Mouse (Mus musculus) spleen, postnatal 14 days (tissue): ENCODE data around the gene Il24.

Experiments
- DNase-seq, 2 experiments: peaks; one replicate each; pipeline ENCODE4 v3.0.0; 2021 to 2022; ENCODE audit warnings: low spot score in 2 of 2

The Il24 gene

DNA sequence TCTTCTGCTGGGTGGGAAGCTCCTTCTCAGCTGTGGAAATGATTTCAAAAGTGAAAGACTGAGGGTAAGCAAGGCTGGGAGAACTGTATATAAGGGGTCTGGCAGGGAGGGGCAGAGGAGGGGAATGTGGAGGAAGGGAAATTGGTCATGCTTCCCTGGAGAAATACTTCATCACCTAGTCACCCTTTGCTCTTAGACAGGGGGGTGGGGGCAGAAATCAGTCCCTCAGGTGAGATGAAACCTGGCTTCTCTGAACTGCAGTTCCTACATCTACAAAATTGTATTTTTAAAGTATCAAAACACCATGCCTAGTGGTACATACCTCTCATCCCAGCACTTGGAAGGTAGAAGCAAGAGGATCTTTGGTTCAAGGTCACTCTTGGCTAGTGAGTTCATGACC is at the start of gene Il24:
Gene Il24, minus strand, starts transcription at position 101 of the 400 bp plus-strand sequence.
- DNase-seq, result no peak

DNA sequence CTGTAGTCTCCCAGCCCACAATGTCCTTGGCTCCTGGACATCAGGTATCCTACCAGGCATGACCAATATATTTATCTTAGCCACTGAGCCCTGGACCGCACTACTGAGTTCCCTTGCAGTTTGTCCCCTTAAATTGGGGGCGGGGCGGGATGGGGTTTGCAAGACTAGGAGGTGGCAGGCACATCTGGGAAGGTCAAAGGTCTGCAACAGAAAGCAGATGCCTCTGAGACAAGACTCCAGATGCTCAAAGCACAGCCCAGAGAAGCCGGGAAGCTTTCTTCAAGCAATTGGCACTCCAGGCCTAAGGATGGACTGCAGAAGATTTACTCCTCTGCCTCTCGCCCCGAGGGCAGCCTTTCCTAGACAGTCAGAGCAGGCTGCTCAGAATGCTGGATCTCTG is 49.1 kb upstream of the Il24 start:
- no peak for DNase-seq

DNA sequence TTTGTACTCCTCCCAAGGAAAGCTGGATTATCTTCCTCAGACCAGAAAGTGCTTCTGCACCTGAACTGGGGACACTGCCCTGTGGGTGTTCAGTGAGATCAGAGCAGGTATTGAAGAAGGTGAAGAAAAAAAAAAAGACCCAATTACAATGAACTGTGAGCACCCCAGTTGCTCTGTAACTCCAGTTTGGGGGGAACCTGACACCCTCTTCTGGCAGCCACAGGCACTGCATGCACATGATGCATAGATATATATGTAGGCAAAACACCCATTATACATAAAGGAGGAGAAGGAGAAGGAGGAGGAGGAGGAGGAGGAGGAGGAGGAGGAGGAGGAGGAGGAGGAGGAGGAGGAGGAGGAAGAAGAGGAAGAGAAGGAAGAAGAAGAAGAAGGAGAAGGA is 39.2 kb upstream of the Il24 start:
- DNase-seq, result peak; percentile 13 to 40

DNA sequence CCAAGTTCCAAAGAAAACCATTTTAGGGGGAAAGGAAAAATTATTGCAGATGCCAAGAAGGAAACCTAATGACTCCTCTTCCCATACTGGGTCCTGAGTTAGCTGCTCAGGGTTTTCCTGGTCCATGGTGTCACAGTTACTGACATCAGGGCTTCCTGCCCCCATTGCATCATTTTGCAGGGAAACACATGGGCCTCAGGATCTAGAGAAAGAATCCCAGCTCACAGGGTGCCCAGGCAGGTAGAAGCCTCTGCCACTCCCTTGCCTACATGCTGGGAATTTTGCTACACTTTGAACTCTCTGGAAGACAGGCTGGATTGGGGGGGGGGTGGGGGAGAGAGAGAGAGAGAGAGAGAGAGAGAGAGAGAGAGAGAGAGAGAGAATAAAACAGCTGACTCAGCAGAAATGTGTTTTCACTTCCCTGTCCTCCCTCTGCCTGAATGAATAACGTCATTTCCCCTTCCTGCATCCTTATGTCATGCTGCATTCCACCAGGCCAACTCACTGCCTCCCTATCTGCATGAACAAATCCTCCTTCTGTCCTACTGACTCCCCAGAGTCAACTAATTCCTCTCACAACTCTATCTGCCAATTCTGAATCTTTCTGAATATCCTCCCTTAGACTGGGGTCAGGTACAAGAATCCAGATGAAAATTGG is 31.2 kb upstream of the Il24 start:
- no peak for DNase-seq

DNA sequence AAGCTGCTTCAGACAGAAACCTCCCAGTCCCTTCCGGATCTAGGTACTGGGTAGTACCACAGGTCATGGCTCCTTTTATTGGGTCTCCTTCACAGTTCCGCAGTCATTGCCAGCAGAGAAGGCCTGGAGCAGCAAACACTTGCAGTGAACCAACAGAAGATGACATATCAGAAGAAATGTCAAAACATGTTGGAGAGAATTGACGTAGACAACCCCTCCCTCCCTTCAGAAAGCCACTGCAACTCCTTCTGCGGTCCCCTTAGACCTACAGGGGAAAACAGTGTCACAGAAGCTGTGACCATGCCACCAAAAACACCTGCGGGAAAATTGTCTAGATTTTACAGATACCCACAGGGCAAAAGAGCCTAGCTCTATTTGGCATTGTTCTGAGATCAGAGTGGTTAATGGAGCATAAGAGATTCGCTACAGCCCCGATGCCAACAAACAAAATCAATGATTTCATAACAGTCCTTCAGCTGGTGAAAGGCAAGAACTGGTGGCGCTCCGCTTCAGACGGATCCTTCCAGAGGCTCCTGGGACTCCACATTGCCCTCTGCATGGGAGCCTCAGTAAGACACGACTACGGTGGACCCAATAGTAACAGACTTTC is 24.3 kb upstream of the Il24 start, which contains the start of gene Il20:
Gene Il20, minus strand, starts transcription at position 51 of the 610 bp plus-strand sequence.
- no peak for DNase-seq

DNA sequence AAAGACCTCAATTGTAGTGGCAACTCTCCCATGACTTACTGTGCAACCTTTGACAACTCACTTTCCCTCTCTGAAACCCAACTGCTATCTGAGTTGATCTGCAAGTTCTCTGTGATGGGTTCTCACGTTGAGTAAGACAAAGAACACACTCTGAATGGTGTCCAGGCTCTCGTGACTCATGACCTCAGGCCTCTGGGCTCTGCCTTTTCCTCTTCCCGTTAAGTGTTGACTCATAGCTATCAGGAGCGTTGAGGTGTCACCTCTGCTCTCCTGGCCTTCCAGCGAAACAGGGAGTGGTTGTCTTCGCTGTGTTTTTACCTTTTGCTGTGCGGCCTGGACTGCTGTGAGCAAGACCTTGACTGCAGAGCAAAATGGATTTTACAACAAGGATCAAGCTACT is 15.3 kb upstream of the Il24 start:
- no peak for DNase-seq

DNA sequence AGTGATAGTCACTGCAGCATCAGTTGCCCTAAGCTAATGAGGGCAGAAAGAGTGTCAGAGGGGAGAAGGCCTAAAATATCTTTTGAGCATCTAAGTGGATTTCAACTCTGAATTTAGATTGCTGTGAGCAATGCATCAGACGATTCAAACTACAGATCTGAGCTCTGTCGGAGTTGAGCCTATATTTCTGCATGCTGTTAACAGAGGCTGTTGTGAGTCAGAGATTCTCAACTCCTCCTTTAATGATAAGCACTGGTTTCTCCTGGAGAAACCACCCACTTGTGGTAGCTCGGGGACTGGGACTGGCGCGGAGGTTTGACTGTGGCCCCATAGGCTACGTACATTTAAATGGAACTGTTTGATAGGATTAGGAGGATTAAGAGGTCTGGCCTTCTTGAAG is 7.2 kb upstream of the Il24 start:
- no peak for DNase-seq

DNA sequence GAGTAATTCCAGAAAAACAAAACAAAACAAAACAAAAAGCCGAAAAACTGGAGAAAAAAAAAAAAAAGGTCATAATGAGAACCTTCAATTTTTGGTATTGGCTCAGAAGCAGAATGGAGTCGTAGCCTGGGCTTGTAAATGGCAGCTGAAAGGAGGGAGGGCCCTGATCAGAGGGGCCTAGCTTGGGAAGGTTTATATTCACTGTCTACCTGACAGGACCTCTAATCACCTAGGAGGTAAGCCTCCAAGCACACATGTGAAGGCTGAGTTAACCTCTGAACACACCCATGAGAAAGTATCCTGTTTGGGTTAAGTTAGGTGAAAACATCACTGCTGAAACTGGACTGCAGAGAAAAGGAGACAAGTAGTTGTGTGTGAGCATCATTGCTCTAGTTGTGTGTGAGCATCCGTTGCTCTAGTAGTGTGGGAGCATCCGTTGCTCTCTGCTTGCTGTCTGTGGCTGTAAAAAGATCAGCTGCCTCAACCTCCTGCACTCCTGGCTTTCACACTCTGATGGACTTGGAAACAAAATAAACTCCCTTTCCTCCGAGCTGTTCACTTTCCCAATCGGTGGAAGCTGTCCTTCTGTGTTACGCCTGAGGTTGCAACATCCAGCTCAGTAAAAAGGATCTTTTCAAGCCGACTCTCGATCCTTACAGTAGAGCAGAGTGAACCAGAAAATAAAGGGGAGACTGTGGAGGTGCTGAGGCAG is 6.2 kb upstream of the Il24 start:
- DNase-seq, result no peak

DNA sequence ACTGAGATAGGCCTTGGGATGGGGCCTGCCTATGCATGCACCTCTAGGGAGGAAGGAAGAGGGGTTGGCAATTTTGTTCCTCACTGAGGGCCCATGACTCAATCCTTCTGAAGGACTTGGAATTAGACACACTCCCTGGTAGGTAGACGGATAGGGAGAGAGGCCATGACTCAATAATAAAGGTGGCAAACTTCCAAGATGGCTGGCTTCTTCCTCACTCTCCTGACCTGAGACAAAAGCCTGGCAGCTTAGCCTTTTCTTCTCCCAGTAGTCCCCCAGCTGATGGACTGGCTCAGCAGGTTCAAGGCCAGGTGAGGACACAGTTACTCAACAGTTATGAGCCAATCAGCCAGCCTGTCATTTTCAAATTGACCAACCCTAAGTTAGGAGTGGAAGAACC is 5.2 kb upstream of the Il24 start:
- no peak for DNase-seq

DNA sequence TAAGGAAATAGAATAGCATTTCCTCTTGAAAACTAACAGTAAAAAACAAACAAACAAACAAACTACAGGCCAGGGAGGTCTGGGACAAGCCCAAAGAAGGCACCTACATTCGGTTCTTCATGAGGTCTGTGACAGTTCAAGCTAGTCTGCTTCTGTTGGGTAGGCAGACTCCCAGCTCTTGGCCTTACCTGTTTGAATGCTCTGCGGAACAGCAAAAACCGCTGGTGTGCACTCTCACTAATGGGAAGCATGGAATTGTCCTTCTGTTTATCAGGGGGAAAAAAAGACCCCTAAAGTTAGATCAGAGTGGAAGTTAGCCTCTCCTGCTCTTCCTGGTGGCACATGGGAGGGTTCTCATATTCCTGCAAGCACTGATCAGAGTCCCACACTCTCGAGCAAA is 4.1 kb downstream of the Il24 start:
- DNase-seq, result no peak

DNA sequence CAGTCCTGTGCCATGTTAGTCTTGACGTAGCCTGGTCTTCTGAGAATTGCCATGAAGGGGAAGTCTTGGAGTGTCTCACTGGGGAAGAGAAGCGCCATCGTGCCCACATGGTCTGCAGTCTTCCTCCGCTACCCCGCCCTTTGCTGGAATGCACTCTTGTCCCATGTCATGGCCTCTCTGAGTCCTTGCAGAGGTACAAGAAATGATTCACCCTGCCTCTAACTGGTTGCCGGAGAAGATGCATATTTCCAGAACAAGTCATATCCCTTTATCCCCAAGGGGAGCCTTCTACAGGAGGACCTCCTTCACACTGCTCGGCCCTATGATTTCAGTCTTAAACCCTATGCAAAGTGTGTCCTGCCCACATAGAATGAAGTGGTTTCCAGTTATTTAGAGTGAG is 7.3 kb downstream of the Il24 start:
- DNase-seq, result no peak

DNA sequence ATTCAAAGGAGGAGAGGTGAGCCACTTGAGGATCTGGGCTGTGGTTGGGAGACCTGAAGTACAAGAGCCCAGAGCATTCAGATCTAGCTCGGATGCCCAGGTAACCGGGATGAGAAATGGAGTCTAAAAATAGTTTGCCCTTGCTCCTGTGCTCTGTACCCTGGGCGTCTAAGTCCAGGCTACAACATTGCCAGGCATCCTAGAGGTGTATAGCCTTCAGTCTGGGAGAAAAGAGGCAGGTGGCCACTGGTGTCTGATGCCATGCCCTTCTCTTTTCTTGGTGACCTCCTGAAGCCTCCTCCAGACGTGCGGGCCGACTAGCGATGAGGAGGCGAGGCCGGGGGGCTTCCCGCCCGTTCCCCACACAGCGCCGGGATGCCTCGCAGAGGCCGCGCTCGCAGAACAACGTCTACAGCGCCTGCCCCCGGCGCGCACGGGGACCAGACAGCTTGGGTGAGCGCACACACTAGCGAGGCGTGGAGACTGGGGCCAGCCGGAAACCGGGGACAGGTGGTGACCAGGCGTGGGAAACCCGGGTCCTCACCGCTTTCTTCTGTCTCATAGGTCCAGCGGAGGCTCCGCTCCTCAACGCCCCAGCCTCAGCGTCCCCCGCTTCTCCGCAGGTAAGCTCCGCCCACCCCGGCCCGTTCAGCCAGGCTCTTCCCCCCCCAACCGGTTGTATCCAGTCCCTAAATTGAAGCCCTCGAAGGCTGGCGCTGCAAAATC is 9.2 kb downstream of the Il24 start:
- DNase-seq, result no peak

DNA sequence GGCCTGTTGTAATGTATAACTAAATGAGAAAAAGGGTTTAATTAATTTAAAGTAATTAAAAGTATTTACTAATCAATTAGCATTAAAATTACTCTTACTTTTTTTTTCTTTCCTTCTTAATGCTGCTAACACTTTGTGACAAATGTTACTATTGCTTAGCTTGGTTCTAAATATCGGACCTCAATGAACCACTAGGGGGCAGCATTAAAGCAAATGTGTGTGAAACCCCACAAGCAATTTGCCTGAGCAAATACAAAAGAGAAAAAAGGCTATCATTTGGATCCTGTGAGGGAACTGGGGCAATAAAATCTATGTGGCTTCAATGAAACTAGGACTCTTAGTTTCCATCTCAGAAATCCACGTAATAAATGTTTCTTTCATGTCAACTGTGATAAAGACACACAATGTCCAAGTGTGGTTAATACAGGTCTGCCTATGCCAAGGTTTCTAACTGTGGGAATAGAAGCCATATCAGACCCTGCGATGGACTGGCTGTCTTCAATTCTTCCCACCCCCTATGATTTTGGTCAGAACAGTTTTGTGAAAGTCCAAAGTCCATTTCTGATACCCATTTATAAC is 10.2 kb downstream of the Il24 start:
- DNase-seq, result peak in 1 of 2 experiments; percentile 49

DNA sequence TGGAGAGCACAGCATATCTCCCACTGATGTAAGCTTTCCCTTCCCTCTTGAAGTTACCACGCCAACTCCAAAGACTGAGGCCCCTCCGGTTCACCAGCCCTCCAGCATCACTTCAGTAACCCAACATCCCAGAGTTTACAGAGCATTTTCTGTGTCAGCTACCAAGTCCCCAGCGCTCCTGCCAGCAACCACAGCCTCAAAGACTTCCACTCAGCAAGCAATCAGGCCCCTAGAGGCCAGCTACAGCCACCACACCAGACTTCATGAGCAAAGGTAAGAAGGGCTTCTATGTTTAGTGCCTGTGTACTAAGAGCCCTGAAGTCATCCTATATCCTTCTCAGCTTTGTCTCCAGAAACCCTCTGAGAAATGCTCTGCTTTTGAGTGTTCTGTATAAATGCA is 11.3 kb downstream of the Il24 start:
- no peak for DNase-seq

DNA sequence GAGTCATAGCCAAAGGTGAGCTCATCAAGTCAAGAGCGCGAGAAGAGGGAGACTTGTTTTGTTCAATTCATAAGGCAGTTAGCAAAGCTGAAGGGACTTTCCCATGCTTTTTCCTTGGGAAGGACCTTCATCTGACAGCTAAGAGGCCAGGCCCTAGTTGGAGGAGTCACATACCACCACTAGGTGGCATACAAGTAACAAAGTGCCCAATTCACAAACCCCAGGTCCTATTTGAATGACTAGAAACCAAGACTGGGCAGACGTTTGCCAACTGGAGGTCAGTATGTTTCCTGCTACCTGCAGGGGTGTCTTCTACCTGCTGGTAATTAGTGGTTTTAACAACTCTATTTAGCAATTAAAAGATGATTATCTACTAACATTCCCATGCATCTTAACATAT is 12.1 kb downstream of the Il24 start:
- DNase-seq, result no peak

DNA sequence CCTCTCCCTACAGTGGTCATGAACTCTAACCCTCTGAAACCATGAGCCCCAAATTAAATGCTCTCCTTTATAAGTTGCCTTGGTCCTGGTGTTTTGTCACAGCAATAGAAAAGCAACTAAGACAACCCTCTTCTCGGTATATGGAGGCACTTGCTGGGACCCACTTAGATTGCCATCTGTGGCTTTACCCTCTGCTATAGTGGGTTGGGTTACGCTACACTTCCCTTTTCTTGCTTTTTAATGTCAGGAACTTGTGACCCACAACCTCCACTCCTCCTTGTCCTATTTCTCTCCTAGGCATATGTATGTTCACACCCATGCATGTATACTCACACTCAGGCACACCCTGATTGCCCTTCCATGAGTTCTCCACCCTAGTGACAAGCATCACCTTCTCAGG is 14.3 kb downstream of the Il24 start:
- no peak for DNase-seq

DNA sequence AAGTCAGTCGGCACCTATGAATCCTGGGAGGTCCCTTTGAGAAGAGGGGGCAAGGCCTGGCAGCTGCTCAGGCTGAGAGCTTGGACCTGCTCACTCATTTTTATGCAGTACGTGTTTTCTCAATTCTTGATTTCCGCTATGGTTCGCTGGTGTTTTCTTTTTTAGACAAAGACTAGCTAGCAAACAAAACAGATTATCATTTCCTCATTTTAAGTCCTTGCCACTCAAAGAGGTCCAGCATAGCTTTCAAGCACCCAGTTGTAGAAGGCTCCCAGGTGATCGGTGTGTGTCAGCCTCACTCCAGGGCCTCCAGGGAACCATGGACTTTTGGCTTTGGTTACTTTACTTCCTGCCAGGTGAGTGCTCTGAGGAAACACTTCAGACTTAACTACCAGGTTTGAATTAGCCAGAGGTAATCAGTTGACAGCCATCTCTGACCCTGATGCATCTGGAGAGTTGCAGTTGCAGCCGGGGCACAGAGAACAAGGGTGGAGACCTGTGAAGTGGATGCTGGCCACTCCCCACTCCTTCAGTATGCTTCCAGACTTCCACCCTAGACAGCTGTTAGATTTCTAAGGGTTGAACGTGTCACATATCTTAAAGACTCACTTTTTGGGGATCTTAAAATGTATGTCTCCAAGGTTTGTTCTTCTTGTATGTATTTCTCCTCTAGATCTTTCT is 21.6 kb downstream of the Il24 start, which contains the start of gene Fcmr:
Gene Fcmr, plus strand, starts transcription at position 129 of the 681 bp plus-strand sequence.
- DNase-seq, result peak in 1 of 2 experiments; percentile 27

DNA sequence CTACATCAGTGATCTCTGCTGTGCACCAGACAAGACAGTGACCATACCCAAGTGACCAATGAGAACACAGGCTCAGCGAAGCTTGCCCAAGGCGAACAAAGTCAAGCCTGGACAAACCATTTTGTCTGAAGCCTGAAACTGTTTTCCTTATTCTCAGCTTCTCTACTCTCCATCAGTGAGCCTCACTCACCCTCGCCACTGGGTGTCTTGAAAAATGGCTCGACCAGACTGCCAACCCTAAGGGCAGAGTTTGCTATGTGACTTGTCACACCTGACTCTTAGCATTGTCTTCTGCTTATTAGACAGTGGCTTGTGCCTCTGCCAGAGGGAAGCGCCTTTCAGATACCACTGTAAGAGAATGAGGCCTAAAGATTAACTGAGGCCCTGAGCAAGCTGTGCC is 22.5 kb downstream of the Il24 start:
- DNase-seq, result no peak

DNA sequence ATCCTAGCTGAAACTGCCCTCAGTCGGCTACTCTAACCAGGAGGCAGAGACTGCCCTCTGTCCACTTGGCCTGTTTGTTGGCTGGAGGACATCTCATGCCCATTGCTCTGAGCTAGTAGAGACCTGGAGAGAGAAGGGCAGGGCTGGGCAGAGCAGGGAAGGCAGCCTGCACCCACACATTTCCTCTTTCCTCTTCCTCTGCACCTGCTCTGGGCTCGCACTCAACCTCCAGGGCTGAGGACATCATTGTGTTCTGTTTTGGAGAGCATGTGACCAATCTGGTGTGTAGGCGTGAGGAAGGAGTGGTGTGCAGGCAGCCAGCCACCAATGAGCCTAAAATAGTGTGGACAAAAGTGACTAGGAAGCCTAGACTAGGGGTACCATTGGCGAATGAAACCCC is 23.0 kb downstream of the Il24 start:
- peak; percentile 36 to 44 for DNase-seq

DNA sequence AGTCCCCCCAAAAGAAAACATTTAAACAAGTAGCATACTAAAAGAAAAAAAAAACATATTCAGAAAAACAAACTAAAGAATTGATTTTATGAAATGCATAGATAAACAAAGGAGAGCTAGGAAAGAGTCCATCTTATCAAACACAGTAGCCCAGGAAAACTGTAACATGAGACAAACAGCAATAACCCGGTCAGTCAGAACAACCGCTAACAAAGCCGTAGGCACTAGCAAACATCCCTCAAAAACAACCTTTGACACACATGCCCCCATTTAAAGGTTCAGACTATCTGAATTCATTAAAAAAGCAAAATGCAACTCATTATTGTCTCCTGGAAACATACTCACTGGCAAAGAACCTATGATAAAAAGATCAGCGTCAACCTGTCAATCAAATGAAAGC is 29.8 kb downstream of the Il24 start:
- no peak for DNase-seq

DNA sequence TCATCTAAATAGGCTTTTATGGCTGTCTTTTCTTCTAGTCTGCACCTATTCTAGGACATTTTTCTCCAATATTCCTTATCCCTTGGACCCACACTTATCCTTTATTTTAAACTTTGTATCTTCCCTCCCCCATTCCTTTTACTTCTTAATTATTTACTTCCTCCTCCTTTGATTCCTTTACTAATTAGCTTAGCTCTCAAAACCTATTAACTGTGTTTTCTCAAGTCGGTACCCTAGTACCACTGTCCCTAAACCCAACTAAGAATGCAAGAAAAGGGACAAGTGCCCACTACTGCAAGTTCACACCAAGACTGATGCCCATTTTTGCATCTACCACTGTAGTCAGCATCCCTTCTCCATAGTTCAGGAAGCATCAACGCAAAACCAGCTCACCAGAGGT is 31.5 kb downstream of the Il24 start:
- DNase-seq, result no peak
